Mouse (Mus musculus) thymus, postnatal 4 days (tissue): ENCODE results near the gene Pdia3.
"Not testable (repeated sequence)": the region's sequence is repeated elsewhere in the genome, so short reads cannot be mapped to it uniquely, and the experiment has no call there.

ENCODE experiments used
- DNase-seq: peaks from one replicate; pipeline ENCODE4 v3.0.0; 2021

The Pdia3 gene

GRCm38 (mm10) chr2:121413387-121414042, at the start of gene Pdia3, which contains the start of gene Catsper2:
TSS of gene Pdia3 (plus strand) at chr2:121413775.
TSS of gene Catsper2 (minus strand) at chr2:121413792.
- DNase-seq = peak; percentile 96

DNA sequence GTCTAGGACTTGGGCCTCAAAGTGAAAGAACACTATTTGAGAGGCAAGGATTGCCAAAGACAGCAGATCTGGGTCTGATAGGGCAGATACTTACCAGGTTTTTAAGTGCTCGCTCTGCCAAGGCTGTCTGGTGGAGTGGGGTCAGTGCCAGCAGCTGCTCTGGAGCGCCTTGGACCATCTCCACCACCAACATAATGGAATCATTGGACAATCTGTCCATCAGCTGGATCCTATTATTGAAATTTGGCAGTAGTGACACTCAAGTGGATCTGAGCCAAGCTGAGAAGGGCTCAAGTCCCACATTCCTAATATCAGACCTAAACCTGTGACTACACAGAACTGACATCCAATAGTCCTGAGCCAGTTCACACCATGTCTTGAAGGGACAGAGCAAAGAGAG, 44.7 kb upstream of the Pdia3 start:
- DNase-seq = no peak

GRCm38 (mm10) chr2:121370921-121371320, 42.7 kb upstream of the Pdia3 start:
- DNase-seq = no peak

DNA sequence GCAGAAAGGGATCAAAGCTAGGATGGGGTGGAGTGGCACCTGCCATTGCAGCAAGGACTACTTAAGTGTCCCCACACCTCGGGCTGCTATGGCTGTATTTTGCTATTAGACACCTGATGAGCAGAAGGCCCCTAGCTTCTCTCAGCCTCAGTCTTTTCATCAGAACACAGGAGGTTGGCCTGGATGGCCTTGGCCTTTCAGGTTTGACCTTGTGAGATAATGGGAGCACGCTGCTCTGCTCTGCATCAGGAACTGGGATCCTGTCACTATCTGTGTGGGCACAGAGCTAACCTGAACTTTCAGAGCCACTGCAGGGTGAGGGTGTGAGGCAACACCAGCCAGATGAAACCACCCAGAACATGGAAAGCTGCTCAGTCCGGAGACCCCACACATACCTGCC, 41.3 kb upstream of the Pdia3 start:
- DNase-seq = no peak

DNA sequence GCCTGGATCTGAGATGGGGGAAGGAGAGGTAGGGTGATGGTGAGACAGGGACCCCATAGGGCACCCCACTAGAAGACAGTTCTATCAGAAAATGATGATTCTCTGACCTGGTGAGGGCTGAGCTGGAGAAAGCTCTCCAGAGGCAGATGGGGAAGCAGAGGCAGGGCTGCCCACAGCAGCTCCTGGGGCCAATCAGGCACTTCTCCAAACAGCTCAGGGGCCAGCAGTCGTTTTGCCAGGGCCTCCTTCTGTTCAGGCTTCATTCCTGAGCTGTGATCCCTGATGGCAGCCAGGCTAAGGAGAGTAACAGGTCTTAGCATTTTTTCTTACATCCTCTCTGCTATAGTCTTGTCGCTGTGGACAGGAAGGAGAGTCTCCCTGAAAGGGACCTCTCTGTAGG, 38.8 kb upstream of the Pdia3 start:
- DNase-seq = no peak

DNA sequence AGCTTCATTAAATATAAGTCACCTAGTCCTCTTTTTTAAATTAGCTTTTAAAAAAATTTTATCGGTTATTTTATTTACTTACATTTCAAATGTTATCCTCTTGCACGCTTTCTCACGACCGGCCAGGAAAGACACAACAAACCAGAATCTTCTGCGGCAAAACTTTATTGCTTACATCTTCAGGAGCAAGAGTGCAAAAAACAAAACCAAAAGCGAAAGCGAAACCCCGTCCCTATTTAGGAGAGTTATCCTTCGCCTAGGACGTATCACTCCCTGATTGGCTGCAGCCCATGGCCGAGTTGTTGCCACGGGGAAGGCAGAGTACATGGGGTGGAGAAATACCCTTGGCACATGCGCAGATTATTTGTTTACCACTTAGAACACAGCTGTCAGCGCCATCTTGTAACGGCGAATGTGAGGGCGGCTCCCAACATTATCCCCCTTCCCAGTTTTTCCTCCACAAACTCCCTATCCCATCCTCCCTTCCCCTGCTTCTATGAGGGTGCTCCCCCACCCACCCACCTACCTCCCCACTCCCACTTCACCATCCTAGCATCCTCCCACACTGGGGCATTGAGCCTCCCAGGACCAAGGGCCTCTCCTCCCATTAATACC, 26.5 kb upstream of the Pdia3 start, which contains the start of gene Strc:
Strc (minus strand) TSS at position 208 of the 615 bp plus-strand sequence.
- DNase-seq = not testable (repeated sequence)

- DNase-seq = peak; percentile 93
These were observed 17.0 kb upstream of the Pdia3 start for GRCm38 (mm10) chr2:121396624-121397023.

- no peak for DNase-seq
These were observed 10.3 kb upstream of the Pdia3 start for GRCm38 (mm10) chr2:121403296-121403695.

DNA sequence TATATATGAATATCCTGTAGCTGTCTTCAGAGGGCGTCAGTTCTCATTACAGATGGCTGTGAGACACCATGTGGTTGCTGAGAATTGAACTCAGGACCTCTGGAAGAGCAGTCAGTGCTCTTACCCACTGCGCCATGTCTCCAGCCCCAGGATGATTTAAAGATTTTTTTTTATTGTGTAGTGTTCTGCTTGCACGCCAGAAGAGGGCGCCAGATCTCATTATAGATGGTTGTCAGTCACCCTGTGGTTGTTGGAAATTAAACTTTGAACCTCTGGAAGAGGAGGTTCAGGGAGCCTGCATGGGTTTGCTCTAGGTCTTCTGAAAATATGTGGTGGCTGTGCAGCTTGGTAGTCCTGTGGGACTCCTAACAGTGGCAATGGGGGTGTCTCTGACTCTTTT, 5.4 kb upstream of the Pdia3 start:
- DNase-seq = peak; percentile 86

GRCm38 (mm10) chr2:121412843-121413386, 660 bp upstream of the Pdia3 start:
- no peak for DNase-seq

- DNase-seq = no peak
These were observed 637 bp downstream of the Pdia3 start for GRCm38 (mm10) chr2:121414139-121414685.

DNA sequence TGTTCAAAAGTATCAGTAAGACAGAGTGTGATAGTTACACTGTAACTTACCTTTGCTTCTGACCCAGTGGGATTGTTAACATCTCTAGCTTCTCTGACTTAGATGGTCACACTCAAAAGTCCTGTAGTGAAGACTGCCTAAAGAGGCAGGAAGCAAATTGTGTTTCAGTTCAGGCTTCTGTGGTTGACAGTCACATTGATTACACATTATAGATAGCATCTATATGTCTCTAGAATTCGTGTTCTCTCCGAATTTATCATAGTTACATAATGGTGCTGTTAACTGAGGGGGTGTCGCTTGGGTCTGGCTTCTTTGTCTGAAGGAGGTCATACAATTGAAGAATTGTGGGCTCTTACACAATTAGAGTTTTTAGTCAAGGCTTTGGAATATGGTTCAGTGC, 1.5 kb downstream of the Pdia3 start:
- DNase-seq = no peak

GRCm38 (mm10) chr2:121415591-121415990, 2.0 kb downstream of the Pdia3 start:
- no peak for DNase-seq

GRCm38 (mm10) chr2:121416356-121416755, 2.8 kb downstream of the Pdia3 start:
- no peak for DNase-seq

DNA sequence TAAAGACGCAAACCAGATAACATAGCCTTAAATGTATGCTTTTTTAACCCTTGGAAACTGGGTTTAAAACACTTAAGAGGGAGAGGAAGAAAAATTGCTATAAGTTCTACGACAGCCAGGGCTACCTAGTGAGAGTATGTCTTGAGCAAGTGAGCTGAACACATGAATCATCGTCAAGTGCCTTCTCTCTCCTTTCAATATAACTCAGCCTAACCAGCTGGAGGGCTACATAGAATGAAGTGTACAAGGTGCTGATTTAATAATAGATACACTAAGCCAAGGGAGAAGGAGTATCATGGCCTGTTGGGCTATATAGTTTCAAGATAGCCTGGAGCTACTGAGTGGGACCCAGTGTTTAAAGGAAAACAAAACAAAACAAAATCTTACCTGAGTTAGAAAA, 4.9 kb downstream of the Pdia3 start:
- DNase-seq = no peak

GRCm38 (mm10) chr2:121423166-121423565, 9.6 kb downstream of the Pdia3 start:
- no peak for DNase-seq

GRCm38 (mm10) chr2:121425890-121426289, 12.3 kb downstream of the Pdia3 start:
- DNase-seq = no peak

GRCm38 (mm10) chr2:121434854-121435253, 21.3 kb downstream of the Pdia3 start:
- no peak for DNase-seq

GRCm38 (mm10) chr2:121439746-121440145, 26.2 kb downstream of the Pdia3 start:
- no peak for DNase-seq

DNA sequence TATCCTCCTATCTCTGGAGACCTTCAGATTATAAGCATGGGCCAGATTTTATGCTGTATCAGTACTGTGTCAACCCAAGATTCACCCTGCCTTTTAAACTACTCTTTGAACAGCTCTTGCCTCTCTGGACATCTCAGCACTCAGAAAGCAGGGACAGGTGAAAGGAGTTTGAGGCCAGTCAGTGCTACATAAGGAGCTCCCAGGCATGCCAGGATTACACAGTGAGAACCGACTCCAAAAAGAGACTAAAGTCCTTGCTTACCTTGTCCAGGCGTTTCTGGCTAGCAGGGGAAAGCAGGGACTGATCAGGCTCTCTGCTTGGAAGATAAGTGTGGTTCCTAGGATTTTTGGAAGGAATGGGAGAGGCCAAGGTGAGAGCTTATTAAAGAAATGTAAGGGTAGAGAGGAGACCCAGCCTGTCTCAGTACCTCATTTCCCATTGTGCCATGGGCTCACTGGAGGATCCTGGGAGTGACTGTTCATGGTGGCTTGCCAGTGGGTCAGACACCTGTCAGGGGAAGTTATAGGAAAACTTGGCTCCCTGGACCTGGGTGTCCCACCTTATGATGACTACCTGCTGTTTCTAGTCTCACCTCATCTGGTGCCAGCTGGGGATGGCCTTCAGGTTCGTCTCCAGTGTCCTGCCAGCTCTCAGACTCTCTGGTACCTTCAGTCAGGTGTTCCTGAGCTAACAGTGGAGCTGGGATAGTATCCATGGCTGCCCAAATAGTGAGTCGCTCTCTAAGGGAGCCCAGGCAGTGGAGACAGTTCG, 27.4 kb downstream of the Pdia3 start:
- no peak for DNase-seq

GRCm38 (mm10) chr2:121441800-121442199, 28.2 kb downstream of the Pdia3 start:
- DNase-seq = no peak

- peak; percentile 73 for DNase-seq
These were observed 28.9 kb downstream of the Pdia3 start for GRCm38 (mm10) chr2:121442259-121443067.

GRCm38 (mm10) chr2:121443068-121443349, 29.4 kb downstream of the Pdia3 start:
- DNase-seq = no peak
